Mouse (Mus musculus): ENCODE results near the gene Ucp3. TPM values are rescaled to one million over a fixed set of nuclear protein-coding genes. Genes with fewer than 3 reads are reported as not detected.
"Not testable (repeated sequence)": the region's sequence is repeated elsewhere in the genome, so short reads cannot be mapped to it uniquely, and the experiment has no call there.

Gene Ucp3
- polyA plus RNA-seq, 1 experiment from 2014 or later = not detected

DNA sequence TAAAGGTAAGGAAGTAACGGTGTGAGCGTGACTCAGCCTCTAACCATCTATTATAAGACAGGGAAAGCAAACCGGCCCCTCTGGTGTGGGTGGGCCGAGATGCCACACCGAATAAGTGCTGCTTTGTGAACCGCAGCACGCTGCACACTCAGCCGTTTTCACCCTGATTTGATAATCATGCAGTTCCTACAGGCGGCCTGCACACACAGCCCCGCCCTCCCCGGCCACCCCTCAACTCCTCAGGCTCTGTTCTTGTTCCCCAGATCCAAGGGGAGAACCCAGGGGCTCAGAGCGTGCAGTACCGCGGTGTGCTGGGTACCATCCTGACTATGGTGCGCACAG is 7.0 kb downstream of the Ucp3 start:
- ATAC-seq (replicated peaks; ENCODE audit: low FRiP score, low TSS enrichment, low read depth) (no peak), DNase-seq (ENCODE audit: low spot score) (no peak)
- no peak overlapping the region for H3K27ac ChIP-seq (ENCODE audit: low read depth)
- no peak overlapping the region for H3K4me3 ChIP-seq (ENCODE audit: low read depth, low read length)
- H3K4me2 ChIP-seq (ENCODE audit: low read length) = no peak overlapping the region
- no peaks in the 10 kb centered on the region for H3K9me3 ChIP-seq (ENCODE audit: control insufficient read depth, low read length)
- 60% methylated on average over 15 of the region's 15 CpGs for whole genome bisulfite sequencing
- no peak overlapping the region for H3K9ac ChIP-seq (ENCODE audit: low read length)
- H3K36me3 ChIP-seq (ENCODE audit: control insufficient read depth, insufficient read depth, low read length) = no peaks in the 10 kb centered on the region
- no peaks in the 10 kb centered on the region for H3K27me3 ChIP-seq (replicated peaks; ENCODE audit: control insufficient read depth, insufficient read depth, low read length)
- no peaks in the 10 kb centered on the region for H3K4me1 ChIP-seq (replicated peaks; ENCODE audit: control insufficient read depth, insufficient read depth, low read length)

DNA sequence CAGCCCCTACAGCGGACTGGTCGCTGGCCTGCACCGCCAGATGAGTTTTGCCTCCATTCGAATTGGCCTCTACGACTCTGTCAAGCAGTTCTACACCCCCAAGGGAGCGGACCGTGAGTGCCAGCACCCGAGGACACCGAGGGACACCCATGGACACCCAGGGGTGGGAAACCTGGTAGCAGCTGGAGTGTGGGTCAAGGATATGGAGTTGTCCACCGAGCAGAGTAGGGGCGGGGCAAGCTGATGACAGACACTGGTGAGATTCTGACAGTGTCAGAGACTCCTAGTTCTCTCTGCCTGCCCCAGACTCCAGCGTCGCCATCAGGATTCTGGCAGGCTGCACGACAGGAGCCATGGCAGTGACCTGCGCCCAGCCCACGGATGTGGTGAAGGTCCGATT is 7.4 kb downstream of the Ucp3 start:
- H3K36me3 ChIP-seq (ENCODE audit: control insufficient read depth, insufficient read depth, low read length) = no peaks in the 10 kb centered on the region
- WGBS = 83% methylated on average over 17 of the region's 17 CpGs
- no peak overlapping the region for H3K4me3 ChIP-seq (ENCODE audit: low read depth, low read length)
- no peak for ATAC-seq (replicated peaks; ENCODE audit: low FRiP score, low TSS enrichment, low read depth)
- no peak overlapping the region for H3K9ac ChIP-seq (ENCODE audit: low read length)
- H3K4me2 ChIP-seq (ENCODE audit: low read length) = no peak overlapping the region
- H3K27me3 ChIP-seq (replicated peaks; ENCODE audit: control insufficient read depth, insufficient read depth, low read length) = no peaks in the 10 kb centered on the region
- no peak for DNase-seq (ENCODE audit: low spot score)
- H3K4me1 ChIP-seq (replicated peaks; ENCODE audit: control insufficient read depth, insufficient read depth, low read length) = no peaks in the 10 kb centered on the region
- no peaks in the 10 kb centered on the region for H3K9me3 ChIP-seq (ENCODE audit: control insufficient read depth, low read length)
- H3K27ac ChIP-seq (ENCODE audit: low read depth) = no peak overlapping the region

DNA sequence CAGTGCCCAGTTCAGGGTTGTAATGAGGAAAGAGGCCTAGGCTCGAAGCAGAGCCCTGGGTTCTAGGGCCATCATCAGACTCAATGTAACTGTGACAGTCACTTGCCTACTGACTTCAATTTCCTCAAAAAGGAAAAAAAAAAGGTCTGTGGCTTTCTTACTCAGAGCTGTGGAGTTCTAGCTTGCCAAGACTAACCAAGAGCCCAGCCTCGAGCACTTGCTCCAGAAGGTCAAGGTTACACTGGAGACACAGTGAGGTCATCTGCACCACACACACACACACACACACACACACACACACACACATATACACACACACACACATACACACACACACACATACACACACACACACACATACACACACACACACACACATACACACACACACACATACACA is 9.3 kb downstream of the Ucp3 start:
- not testable (repeated sequence) for H3K27ac ChIP-seq (ENCODE audit: low read depth); H3K9ac ChIP-seq (ENCODE audit: low read length); H3K4me3 ChIP-seq (ENCODE audit: low read depth, low read length); ATAC-seq (replicated peaks; ENCODE audit: low FRiP score, low TSS enrichment, low read depth); H3K36me3 ChIP-seq (ENCODE audit: control insufficient read depth, insufficient read depth, low read length); H3K9me3 ChIP-seq (ENCODE audit: control insufficient read depth, low read length); H3K4me2 ChIP-seq (ENCODE audit: low read length); H3K27me3 ChIP-seq (replicated peaks; ENCODE audit: control insufficient read depth, insufficient read depth, low read length); H3K4me1 ChIP-seq (replicated peaks; ENCODE audit: control insufficient read depth, insufficient read depth, low read length); DNase-seq (ENCODE audit: low spot score)
- WGBS = 80% methylated on average over 2 of the region's 2 CpGs

GRCm38 (mm10) chr7:100484493-100484892 is 11.7 kb downstream of the Ucp3 start:
- Histone ChIP-seq H3K27ac (ENCODE audit: low read depth) (no peak overlapping the region), H3K27me3 (replicated peaks; ENCODE audit: control insufficient read depth, insufficient read depth, low read length) (no peaks in the 10 kb centered on the region), H3K4me1 (replicated peaks; ENCODE audit: control insufficient read depth, insufficient read depth, low read length) (0 out of 2 replicates have a peak, but pooled peaks cover 10% of the 10 kb centered on the region), H3K9ac (ENCODE audit: low read length) (no peak overlapping the region), H3K4me2 (ENCODE audit: low read length) (no peak overlapping the region), H3K9me3 (ENCODE audit: control insufficient read depth, low read length) (no peaks in the 10 kb centered on the region), H3K4me3 (ENCODE audit: low read depth, low read length) (no peak overlapping the region), H3K36me3 (ENCODE audit: control insufficient read depth, insufficient read depth, low read length) (no peaks in the 10 kb centered on the region)
- no peak for ATAC-seq (replicated peaks; ENCODE audit: low FRiP score, low TSS enrichment, low read depth)
- 82% methylated on average over 5 of the region's 5 CpGs for WGBS
- DNase-seq (ENCODE audit: low spot score) = no peak

- H3K4me1 ChIP-seq (replicated peaks; ENCODE audit: control insufficient read depth, insufficient read depth, low read length) = 0 out of 2 replicates have a peak, but pooled peaks cover 11% of the 10 kb centered on the region
- ATAC-seq (replicated peaks; ENCODE audit: low FRiP score, low TSS enrichment, low read depth) (no peak), DNase-seq (ENCODE audit: low spot score) (no peak)
- H3K4me2 ChIP-seq (ENCODE audit: low read length) = no peak overlapping the region
- H3K36me3 ChIP-seq (ENCODE audit: control insufficient read depth, insufficient read depth, low read length) = no peaks in the 10 kb centered on the region
- H3K9ac ChIP-seq (ENCODE audit: low read length) = no peak overlapping the region
- H3K4me3 ChIP-seq (ENCODE audit: low read depth, low read length) = no peak overlapping the region
- WGBS = 75% methylated on average over 2 of the region's 2 CpGs
- no peak overlapping the region for H3K27ac ChIP-seq (ENCODE audit: low read depth)
- H3K27me3 ChIP-seq (replicated peaks; ENCODE audit: control insufficient read depth, insufficient read depth, low read length) = no peaks in the 10 kb centered on the region
- H3K9me3 ChIP-seq (ENCODE audit: control insufficient read depth, low read length) = no peaks in the 10 kb centered on the region
These were observed 14.5 kb downstream of the Ucp3 start for GRCm38 (mm10) chr7:100487301-100487700.

DNA sequence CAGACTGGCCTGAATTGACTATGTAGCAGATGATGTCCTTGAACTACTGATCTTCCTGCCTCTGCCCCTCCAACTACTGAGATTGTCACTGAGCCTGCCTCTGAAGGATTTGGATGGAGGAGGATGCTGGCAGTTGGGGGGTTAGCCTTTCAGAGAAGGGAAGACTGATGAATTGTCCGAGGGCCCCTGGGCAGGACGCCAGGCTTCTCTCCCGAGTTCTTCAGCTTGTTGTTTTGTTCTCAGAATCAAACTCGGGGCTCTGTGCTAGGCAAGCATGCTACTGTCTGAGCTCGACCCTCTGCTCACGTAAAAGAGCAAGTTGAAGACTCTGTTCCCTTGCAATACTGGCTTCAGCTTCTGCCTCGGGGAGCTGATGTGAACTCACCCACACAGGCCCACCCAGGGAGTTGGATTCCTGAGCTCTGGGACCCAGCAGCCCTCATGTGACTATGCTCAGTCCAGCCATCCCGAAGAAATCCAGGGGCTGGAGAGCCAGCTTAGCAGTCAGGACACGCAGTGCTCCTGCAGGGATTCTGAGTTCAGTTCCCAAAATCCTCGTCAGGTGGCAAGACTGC is 15.8 kb downstream of the Ucp3 start:
- H3K27me3 ChIP-seq (replicated peaks; ENCODE audit: control insufficient read depth, insufficient read depth, low read length) = no peaks in the 10 kb centered on the region
- H3K9ac ChIP-seq (ENCODE audit: low read length) = no peak overlapping the region
- ATAC-seq (replicated peaks; ENCODE audit: low FRiP score, low TSS enrichment, low read depth) (no peak), DNase-seq (ENCODE audit: low spot score) (peak; percentile 70)
- H3K9me3 ChIP-seq (ENCODE audit: control insufficient read depth, low read length) = no peaks in the 10 kb centered on the region
- H3K36me3 ChIP-seq (ENCODE audit: control insufficient read depth, insufficient read depth, low read length) = no peaks in the 10 kb centered on the region
- H3K27ac ChIP-seq (ENCODE audit: low read depth) = peak overlapping the region; percentile 44
- H3K4me2 ChIP-seq (ENCODE audit: low read length) = peak overlapping the region; percentile 9; the same call in 1 of the 2 replicates
- no peak overlapping the region for H3K4me3 ChIP-seq (ENCODE audit: low read depth, low read length)
- WGBS = 26% methylated on average over 10 of the region's 10 CpGs
- H3K4me1 ChIP-seq (replicated peaks; ENCODE audit: control insufficient read depth, insufficient read depth, low read length) = peaks cover 21% of the 10 kb centered on the region

- DNase-seq (ENCODE audit: low spot score) = peak; percentile 70
These were observed 19.8 kb downstream of the Ucp3 start for GRCm38 (mm10) chr7:100492391-100493116.

GRCm38 (mm10) chr7:100493117-100493483 is 20.3 kb downstream of the Ucp3 start, which contains the start of gene Ucp2:
Gene Ucp2, plus strand, starts transcription at chr7:100493337.
- peak within 1 kb of the TSS; percentile 43 for H3K4me3 ChIP-seq (ENCODE audit: low read depth, low read length)
- no peaks in the 10 kb centered on the region for H3K9me3 ChIP-seq (ENCODE audit: control insufficient read depth, low read length)
- DNase-seq (ENCODE audit: low spot score) (peak; percentile 93), ATAC-seq (replicated peaks; ENCODE audit: low FRiP score, low TSS enrichment, low read depth) (peak; percentile 69)
- no peaks in the 10 kb centered on the region for H3K27me3 ChIP-seq (replicated peaks; ENCODE audit: control insufficient read depth, insufficient read depth, low read length)
- peak within 1 kb of the TSS; percentile 87 for H3K4me2 ChIP-seq (ENCODE audit: low read length)
- 2% methylated on average over 27 of the region's 27 CpGs for WGBS
- H3K9ac ChIP-seq (ENCODE audit: low read length) = peak within 1 kb of the TSS; percentile 38
- peaks cover 14% of the 10 kb centered on the region; the same call in 1 of the 2 replicates for H3K36me3 ChIP-seq (ENCODE audit: control insufficient read depth, insufficient read depth, low read length)
- H3K4me1 ChIP-seq (replicated peaks; ENCODE audit: control insufficient read depth, insufficient read depth, low read length) = peaks cover 46% of the 10 kb centered on the region
- H3K27ac ChIP-seq (ENCODE audit: low read depth) = peak within 1 kb of the TSS; percentile 55

More at GRCm38 (mm10) chr7:100492391-100493116, 19.8 kb downstream of the Ucp3 start:
- H3K4me3 ChIP-seq (ENCODE audit: low read depth, low read length) = peak overlapping the region; percentile 43
- H3K4me1 ChIP-seq (replicated peaks; ENCODE audit: control insufficient read depth, insufficient read depth, low read length) = peaks cover 49% of the 10 kb centered on the region
- peak overlapping the region; percentile 87 for H3K4me2 ChIP-seq (ENCODE audit: low read length)
- ATAC-seq (replicated peaks; ENCODE audit: low FRiP score, low TSS enrichment, low read depth) = peak; percentile 63
- peaks cover 9% of the 10 kb centered on the region; the same call in 1 of the 2 replicates for H3K36me3 ChIP-seq (ENCODE audit: control insufficient read depth, insufficient read depth, low read length)
- H3K9ac ChIP-seq (ENCODE audit: low read length) = peak overlapping the region; percentile 38
- H3K27ac ChIP-seq (ENCODE audit: low read depth) = peak overlapping the region; percentile 55
- WGBS = 2% methylated on average over 36 of the region's 36 CpGs
- no peaks in the 10 kb centered on the region for H3K27me3 ChIP-seq (replicated peaks; ENCODE audit: control insufficient read depth, insufficient read depth, low read length)
- no peaks in the 10 kb centered on the region for H3K9me3 ChIP-seq (ENCODE audit: control insufficient read depth, low read length)

Data from intestine, embryonic 14.5 days (tissue).